Mouse (Mus musculus) brain, embryonic 14.5 days (tissue): ENCODE measurements around the gene Tnxb.

Experiments
- CTCF ChIP-seq: fragments of 200-500 bp; IDR thresholded peaks from 2 replicates; pipeline ENCODE4 v1.5.1; 2012; ENCODE audit warnings: inconsistent platforms, mild to moderate bottlenecking, moderate library complexity, borderline replicate concordance; ENCODE audit not compliant: insufficient read depth, insufficient read length; ENCODE audit errors: extremely low read depth
- POLR2A ChIP-seq: fragments of 200-500 bp; IDR thresholded peaks from 2 replicates; pipeline ENCODE4 v1.6.1; 2012; ENCODE audit warnings: mild to moderate bottlenecking, inconsistent platforms, borderline replicate concordance; ENCODE audit not compliant: poor library complexity, insufficient read depth, insufficient read length, severe bottlenecking; ENCODE audit errors: extremely low read depth

- TF ChIP-seq CTCF (no peak), POLR2A (no peak)
Measured at GRCm38 (mm10) chr17:34743719-34744118, 73.4 kb downstream of the Tnxb start, which contains the start of gene C4b.
